Mouse (Mus musculus): ENCODE results near the gene Gm4027. TPM values are rescaled to one million over a fixed set of nuclear protein-coding genes. Genes with fewer than 3 reads are reported as not detected.
"Not testable (repeated sequence)": the region's sequence is repeated elsewhere in the genome, so short reads cannot be mapped to it uniquely, and the experiment has no call there.

The Gm4027 gene
- total RNA-seq (2021): not detected in 2 replicates
- long read RNA-seq, experiment 1: 0 reads
- long read RNA-seq, experiment 2: 0 reads

DNA sequence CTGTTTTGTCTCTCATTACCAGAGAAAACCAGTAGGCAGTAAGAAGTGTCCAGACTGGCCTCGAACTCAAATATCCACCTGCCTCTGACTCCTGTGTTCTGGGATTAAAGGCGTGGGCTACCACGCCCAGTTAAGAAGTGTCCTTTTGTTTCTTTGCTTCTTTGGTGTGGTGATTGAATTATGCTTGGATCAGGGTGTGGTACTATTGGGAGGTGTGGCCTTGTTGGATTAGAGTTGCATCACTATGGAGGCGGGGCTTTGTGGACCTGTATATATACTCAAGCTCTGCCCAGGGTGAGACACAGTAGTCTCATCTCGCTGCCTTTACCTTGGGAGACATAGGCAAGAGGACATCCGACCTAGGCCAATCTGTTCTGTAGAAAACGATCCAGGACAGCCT lies at the start of gene Gm4027:
Gm4027 (plus strand) TSS at position 301 of the 400 bp plus-strand sequence.
- DNase-seq: not testable (repeated sequence)

DNA sequence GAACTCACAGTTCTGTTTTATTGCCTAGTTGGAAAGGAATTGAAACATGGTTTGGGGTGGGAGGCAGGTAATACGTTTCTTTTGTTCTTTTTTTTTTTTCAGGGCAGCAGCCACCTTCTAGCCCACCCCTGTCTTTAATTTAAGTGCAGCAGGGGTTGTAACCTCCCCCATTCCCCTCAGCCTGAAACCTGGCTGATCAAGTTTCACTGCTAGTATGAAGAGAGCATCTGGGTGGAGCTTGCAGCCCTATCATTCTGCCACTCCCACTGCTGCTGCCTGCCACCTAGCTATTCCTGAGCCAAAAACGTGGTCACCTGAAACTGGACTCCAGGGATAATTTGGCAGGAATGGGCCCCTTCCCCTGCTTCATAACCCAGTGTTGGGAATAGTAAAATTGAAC lies 17.3 kb upstream of the Gm4027 start:
- DNase-seq: not testable (repeated sequence)

- not testable (repeated sequence) for DNase-seq
Observed at GRCm38 (mm10) chr12:87602388-87602787, 16.3 kb upstream of the Gm4027 start, which contains the start of gene Oog1. Oog1 (plus strand) TSS chr12:87602688.

DNA sequence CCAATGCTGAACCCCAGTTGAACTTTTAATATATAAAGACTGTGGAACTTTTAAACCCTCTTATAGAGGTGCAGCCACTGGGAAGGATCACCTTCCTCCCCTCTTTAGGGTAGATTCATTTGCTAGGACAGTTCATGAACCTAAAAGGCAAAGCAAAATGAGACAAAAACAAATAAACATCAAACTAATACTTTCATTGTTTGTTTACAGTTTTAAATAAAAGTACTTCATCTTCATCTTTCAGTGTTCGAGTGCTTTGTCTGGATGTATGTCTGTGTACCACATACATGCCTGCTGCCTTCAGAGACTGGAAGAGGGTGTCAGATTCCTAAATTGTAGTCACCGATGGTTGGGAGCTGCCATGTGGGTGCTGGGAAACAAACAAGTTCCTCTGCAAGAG lies 25.9 kb downstream of the Gm4027 start, which contains the start of gene Gm16381:
Gm16381 (minus strand) TSS at position 101 of the 400 bp plus-strand sequence.
- not testable (repeated sequence) for DNase-seq

DNA sequence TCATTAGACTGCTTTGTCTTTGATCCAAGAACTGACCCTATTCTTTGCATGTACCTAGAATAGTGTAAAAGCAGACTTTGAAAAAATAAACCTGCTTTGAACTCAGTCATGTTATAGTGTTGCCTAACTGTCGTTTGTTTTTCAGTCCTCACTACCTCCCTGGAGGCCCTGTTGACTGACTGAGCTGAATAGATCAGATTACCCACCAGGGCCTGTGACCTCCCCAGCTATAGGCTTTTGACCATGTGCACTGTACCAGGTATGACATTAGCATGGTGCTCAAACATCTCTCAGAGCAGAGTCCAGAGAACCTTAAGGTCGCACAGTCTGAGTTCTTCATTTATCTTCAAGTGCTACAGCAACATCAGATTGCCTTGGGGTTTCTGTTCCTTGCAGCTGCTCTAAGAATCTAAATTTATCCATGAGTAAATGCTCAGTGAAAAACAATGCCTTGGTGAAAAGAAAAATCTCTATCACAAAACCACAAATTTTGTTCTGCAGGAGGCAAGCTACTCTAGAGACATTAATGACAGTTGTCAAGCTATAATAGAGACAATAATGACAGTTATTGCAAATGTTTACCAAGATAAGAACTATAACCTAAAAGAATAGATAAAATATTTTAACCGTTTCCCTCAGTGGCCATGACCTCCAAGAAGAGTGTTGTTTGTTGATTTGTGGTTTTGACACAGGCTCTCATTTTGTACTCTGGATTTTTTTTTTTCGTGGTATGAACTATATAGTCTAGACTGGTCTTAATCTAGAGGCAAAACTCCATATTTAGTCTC lies 34.4 kb downstream of the Gm4027 start:
- not testable (repeated sequence) for DNase-seq

Other genes with a start within 250 kb of the Gm4027 start
- gene Sptlc2, start 230.5 kb upstream of the Gm4027 start, total RNA-seq (2021): 174 and 200 TPM in 2 replicates
- 155 and 158 TPM in 2 replicates for gene Slirp, start 175.0 kb upstream of the Gm4027 start, total RNA-seq (2021)
- 21.7 and 23.6 TPM in 2 replicates for gene Alkbh1, start 174.9 kb upstream of the Gm4027 start, total RNA-seq (2021)
- 63.3 and 67.8 TPM in 2 replicates for gene Snw1, start 146.6 kb upstream of the Gm4027 start, total RNA-seq (2021)
- not detected in 2 replicates for gene Gm5788, start 124.1 kb upstream of the Gm4027 start, total RNA-seq (2021)
- not detected in 2 replicates for gene Gm8300, start 104.6 kb upstream of the Gm4027 start, total RNA-seq (2021)
- not detected in 2 replicates for gene Oog1, start 16.2 kb upstream of the Gm4027 start, total RNA-seq (2021)
- not detected in 2 replicates for gene Gm16381, start 25.8 kb downstream of the Gm4027 start, total RNA-seq (2021)
- gene Gm21319, start 156.9 kb downstream of the Gm4027 start, total RNA-seq (2021): not detected in 2 replicates
- gene Gm21936, start 176.6 kb downstream of the Gm4027 start, total RNA-seq (2021): not detected in 2 replicates
- not detected in 2 replicates for gene BB287469, start 197.7 kb downstream of the Gm4027 start, total RNA-seq (2021)
- not detected in 2 replicates for gene Gm2001, start 223.5 kb downstream of the Gm4027 start, total RNA-seq (2021)

Data from adrenal gland, postnatal 14 days (tissue).